Mouse (Mus musculus) lung, postnatal 0 days (tissue): Measurements from ENCODE around the gene Abr.

Experiments
- CTCF ChIP-seq: IDR thresholded peaks from 2 replicates; pipeline ENCODE4 v1.5.1; 2016; ENCODE audit warnings: antibody characterized with exemption, mild to moderate bottlenecking
- EP300 ChIP-seq: IDR thresholded peaks from 2 replicates; pipeline ENCODE4 v1.6.1; 2016; ENCODE audit warnings: antibody characterized with exemption, mild to moderate bottlenecking, control low read depth

- TF ChIP-seq CTCF (no peak), EP300 (no peak)
Observed at GRCm38 (mm10) chr11:76405113-76405512, 217.0 kb downstream of the Abr start.
